Mouse (Mus musculus) lung, postnatal 36 days (tissue): Measurements from ENCODE around the gene Cd72.

ENCODE experiments used
- DNase-seq: peaks from one replicate; pipeline ENCODE4 v3.0.0; 2022; ENCODE audit warnings: mixed read lengths

The Cd72 gene

GRCm38 (mm10) chr4:43425648-43426380 is 28.6 kb downstream of the Cd72 start:
- DNase-seq, result no peak

GRCm38 (mm10) chr4:43425197-43425596 is 29.2 kb downstream of the Cd72 start:
- no peak for DNase-seq

- DNase-seq, result no peak
Observed at GRCm38 (mm10) chr4:43424072-43424471, 30.4 kb downstream of the Cd72 start.

- DNase-seq, result no peak
Observed at GRCm38 (mm10) chr4:43423267-43423934, 31.0 kb downstream of the Cd72 start.

- DNase-seq, result no peak
Observed at GRCm38 (mm10) chr4:43421632-43422240, 32.7 kb downstream of the Cd72 start.

GRCm38 (mm10) chr4:43420305-43420704 is 34.1 kb downstream of the Cd72 start:
- DNase-seq, result peak; percentile 96

- peak; percentile 48 for DNase-seq
Observed at GRCm38 (mm10) chr4:43419801-43420281, 34.6 kb downstream of the Cd72 start.

GRCm38 (mm10) chr4:43418973-43419656 is 35.3 kb downstream of the Cd72 start:
- no peak for DNase-seq

GRCm38 (mm10) chr4:43418450-43418849 is 36.0 kb downstream of the Cd72 start:
- no peak for DNase-seq

- no peak for DNase-seq
Observed at GRCm38 (mm10) chr4:43417269-43418062, 37.0 kb downstream of the Cd72 start.

GRCm38 (mm10) chr4:43416071-43416490 is 38.3 kb downstream of the Cd72 start:
- DNase-seq, result no peak

- DNase-seq, result no peak
Observed at GRCm38 (mm10) chr4:43415221-43416070, 39.0 kb downstream of the Cd72 start.

- DNase-seq, result no peak
Observed at GRCm38 (mm10) chr4:43414761-43415160, 39.7 kb downstream of the Cd72 start.

- DNase-seq, result no peak
Observed at GRCm38 (mm10) chr4:43407071-43407920, 47.1 kb downstream of the Cd72 start.

- DNase-seq, result peak; percentile 93
Observed at GRCm38 (mm10) chr4:43406162-43406971, 48.1 kb downstream of the Cd72 start.

GRCm38 (mm10) chr4:43404697-43405096 is 49.7 kb downstream of the Cd72 start:
- no peak for DNase-seq

GRCm38 (mm10) chr4:43402212-43402611 is 52.2 kb downstream of the Cd72 start:
- peak; percentile 55 for DNase-seq

- no peak for DNase-seq
Observed at GRCm38 (mm10) chr4:43401486-43401885, 52.9 kb downstream of the Cd72 start.

GRCm38 (mm10) chr4:43400976-43401375 is 53.5 kb downstream of the Cd72 start:
- no peak for DNase-seq
